Mouse (Mus musculus): ENCODE measurements around the gene Gm9903. TPM values are rescaled to one million over a fixed set of nuclear protein-coding genes. Genes with fewer than 3 reads are reported as not detected.

Gm9903 gene
- polyA plus RNA-seq, 1 experiment from 2014 or later = 1.0 TPM

GRCm38 (mm10) chr5:33671659-33672058 is 41.9 kb downstream of the Gm9903 start:
- 87% methylated on average over 5 of the region's 5 CpGs for WGBS
- H3K36me3 ChIP-seq (ENCODE audit: control insufficient read depth, insufficient read depth, low read length) = peaks cover 66% of the 10 kb centered on the region

GRCm38 (mm10) chr5:33674439-33674838 is 44.7 kb downstream of the Gm9903 start:
- Histone ChIP-seq H3K36me3 (ENCODE audit: control insufficient read depth, insufficient read depth, low read length) (peaks cover 39% of the 10 kb centered on the region), H3K4me3 (ENCODE audit: low read length) (no peak overlapping the region), H3K4me2 (replicated peaks; ENCODE audit: low read depth, low read length) (no peak overlapping the region), H3K27ac (ENCODE audit: low read depth, low read length) (no peak overlapping the region), H3K9me3 (ENCODE audit: control insufficient read depth, low read length) (no peaks in the 10 kb centered on the region), H3K4me1 (ENCODE audit: control insufficient read depth, insufficient read depth, low read length) (no peaks in the 10 kb centered on the region), H3K27me3 (ENCODE audit: control insufficient read depth, insufficient read depth, low read length) (no peaks in the 10 kb centered on the region), H3K9ac (ENCODE audit: low read depth, low read length) (0 out of 2 replicates have a peak overlapping the region, but pooled peaks have one; percentile 31)
- 79% methylated on average over 3 of the region's 3 CpGs for WGBS
- no peak for ATAC-seq (ENCODE audit: low FRiP score, low TSS enrichment)

More at GRCm38 (mm10) chr5:33671659-33672058, 41.9 kb downstream of the Gm9903 start:
- H3K27me3 ChIP-seq (ENCODE audit: control insufficient read depth, insufficient read depth, low read length) = no peaks in the 10 kb centered on the region
- no peak overlapping the region for H3K4me3 ChIP-seq (ENCODE audit: low read length)
- no peaks in the 10 kb centered on the region for H3K9me3 ChIP-seq (ENCODE audit: control insufficient read depth, low read length)
- H3K27ac ChIP-seq (ENCODE audit: low read depth, low read length) = no peak overlapping the region
- ATAC-seq (ENCODE audit: low FRiP score, low TSS enrichment) = no peak
- no peaks in the 10 kb centered on the region for H3K4me1 ChIP-seq (ENCODE audit: control insufficient read depth, insufficient read depth, low read length)
- H3K9ac ChIP-seq (ENCODE audit: low read depth, low read length) = no peak overlapping the region
- no peak overlapping the region for H3K4me2 ChIP-seq (replicated peaks; ENCODE audit: low read depth, low read length)

DNA sequence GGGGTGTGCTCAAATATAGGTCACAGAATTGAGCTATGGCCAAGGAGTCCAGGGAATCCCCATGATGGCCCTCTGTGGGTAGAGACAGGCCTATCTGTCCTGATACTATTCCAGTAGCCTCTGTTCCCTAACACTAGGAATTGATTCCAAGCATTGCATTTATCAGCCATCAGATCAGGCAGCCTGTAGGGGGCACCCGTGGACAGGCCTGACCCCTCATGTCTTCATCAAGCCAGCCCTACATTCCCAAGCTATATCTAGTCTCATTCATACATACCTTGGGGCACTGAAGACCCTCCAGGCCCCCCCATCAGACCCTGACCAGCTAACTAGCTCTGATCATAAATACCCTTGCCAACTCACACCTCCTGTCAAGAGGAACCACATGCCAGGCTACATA is 46.2 kb downstream of the Gm9903 start:
- H3K27me3 ChIP-seq (ENCODE audit: control insufficient read depth, insufficient read depth, low read length) = no peaks in the 10 kb centered on the region
- H3K4me1 ChIP-seq (ENCODE audit: control insufficient read depth, insufficient read depth, low read length) = no peaks in the 10 kb centered on the region
- WGBS = 0% methylated on average over 1 of the region's 1 CpGs
- no peaks in the 10 kb centered on the region for H3K9me3 ChIP-seq (ENCODE audit: control insufficient read depth, low read length)
- ATAC-seq (ENCODE audit: low FRiP score, low TSS enrichment) = peak; percentile 56; the same call in 1 of the 2 replicates
- no peak overlapping the region for H3K4me2 ChIP-seq (replicated peaks; ENCODE audit: low read depth, low read length)
- peaks cover 24% of the 10 kb centered on the region for H3K36me3 ChIP-seq (ENCODE audit: control insufficient read depth, insufficient read depth, low read length)
- no peak overlapping the region for H3K9ac ChIP-seq (ENCODE audit: low read depth, low read length)
- no peak overlapping the region for H3K4me3 ChIP-seq (ENCODE audit: low read length)
- H3K27ac ChIP-seq (ENCODE audit: low read depth, low read length) = no peak overlapping the region

DNA sequence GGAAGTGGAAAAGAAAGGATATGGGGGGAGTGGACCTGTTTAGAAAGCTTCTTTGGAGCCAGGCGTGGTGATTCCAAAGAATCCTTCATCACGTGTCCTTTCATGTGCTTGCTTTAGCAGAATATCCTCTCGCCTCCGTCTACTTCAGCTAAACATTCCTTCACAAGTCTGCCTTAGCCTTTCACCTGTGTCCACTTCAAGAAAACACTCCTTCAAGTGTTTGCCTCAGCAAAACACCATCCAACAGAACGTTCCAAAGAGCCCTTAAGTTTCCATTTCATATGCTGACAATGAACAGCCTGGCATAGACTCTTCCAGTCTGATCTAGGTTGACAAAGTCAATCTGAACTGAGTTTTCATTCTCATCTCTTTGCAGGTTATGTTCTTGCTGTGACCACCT is 48.5 kb downstream of the Gm9903 start:
- Histone ChIP-seq H3K36me3 (ENCODE audit: control insufficient read depth, insufficient read depth, low read length) (peaks cover 4% of the 10 kb centered on the region), H3K27ac (ENCODE audit: low read depth, low read length) (no peak overlapping the region)
- 82% methylated on average over 5 of the region's 5 CpGs for WGBS

GRCm38 (mm10) chr5:33681044-33681443 is 51.3 kb downstream of the Gm9903 start:
- H3K4me1 ChIP-seq (ENCODE audit: control insufficient read depth, insufficient read depth, low read length) = no peaks in the 10 kb centered on the region
- H3K27ac ChIP-seq (ENCODE audit: low read depth, low read length) = no peak overlapping the region
- H3K4me2 ChIP-seq (replicated peaks; ENCODE audit: low read depth, low read length) = no peak overlapping the region
- no peak overlapping the region for H3K9ac ChIP-seq (ENCODE audit: low read depth, low read length)
- no peaks in the 10 kb centered on the region for H3K27me3 ChIP-seq (ENCODE audit: control insufficient read depth, insufficient read depth, low read length)
- H3K4me3 ChIP-seq (ENCODE audit: low read length) = no peak overlapping the region
- no peak for ATAC-seq (ENCODE audit: low FRiP score, low TSS enrichment)
- WGBS = 47% methylated on average over 3 of the region's 3 CpGs
- H3K36me3 ChIP-seq (ENCODE audit: control insufficient read depth, insufficient read depth, low read length) = no peaks in the 10 kb centered on the region
- no peaks in the 10 kb centered on the region for H3K9me3 ChIP-seq (ENCODE audit: control insufficient read depth, low read length)

More for the DNA sequence above, 48.5 kb downstream of the Gm9903 start:
- Histone ChIP-seq H3K4me2 (replicated peaks; ENCODE audit: low read depth, low read length) (no peak overlapping the region), H3K9me3 (ENCODE audit: control insufficient read depth, low read length) (no peaks in the 10 kb centered on the region), H3K4me3 (ENCODE audit: low read length) (no peak overlapping the region), H3K9ac (ENCODE audit: low read depth, low read length) (no peak overlapping the region), H3K27me3 (ENCODE audit: control insufficient read depth, insufficient read depth, low read length) (no peaks in the 10 kb centered on the region), H3K4me1 (ENCODE audit: control insufficient read depth, insufficient read depth, low read length) (no peaks in the 10 kb centered on the region)
- no peak for ATAC-seq (ENCODE audit: low FRiP score, low TSS enrichment)

Other genes with a start within 250 kb of the Gm9903 start
- not detected in 2 replicates for gene Nkx1-1, start 195.9 kb upstream of the Gm9903 start, polyA plus RNA-seq (2014; fragmentation: Nextera tagmentation; extraction: Ambion mirVana)
- 69.4 and 70.3 TPM in 2 replicates for gene Fam53a, start 290 bp upstream of the Gm9903 start, polyA plus RNA-seq (2014; fragmentation: Nextera tagmentation; extraction: Ambion mirVana)
- gene Slbp, start 22.6 kb downstream of the Gm9903 start, polyA plus RNA-seq (2014; fragmentation: Nextera tagmentation; extraction: Ambion mirVana) = 261 TPM in 2 replicates
- 175 and 205 TPM in 2 replicates for gene Tacc3, start 28.2 kb downstream of the Gm9903 start, polyA plus RNA-seq (2014; fragmentation: Nextera tagmentation; extraction: Ambion mirVana)
- 32.3 and 37.7 TPM in 2 replicates for gene Tmem129, start 28.5 kb downstream of the Gm9903 start, polyA plus RNA-seq (2014; fragmentation: Nextera tagmentation; extraction: Ambion mirVana)
- 9.6 and 13.8 TPM in 2 replicates for gene Fgfr3, start 91.7 kb downstream of the Gm9903 start, polyA plus RNA-seq (2014; fragmentation: Nextera tagmentation; extraction: Ambion mirVana)
- 30.2 and 51.1 TPM in 2 replicates for gene Letm1, start 152.9 kb downstream of the Gm9903 start, polyA plus RNA-seq (2014; fragmentation: Nextera tagmentation; extraction: Ambion mirVana)
- gene Nsd2, start 190.8 kb downstream of the Gm9903 start, polyA plus RNA-seq (2014; fragmentation: Nextera tagmentation; extraction: Ambion mirVana) = 49.2 and 68.7 TPM in 2 replicates